Mouse (Mus musculus) thymus, postnatal 0 days (tissue): ENCODE data around the gene Krtap10-10. TPM values are rescaled to one million over a fixed set of nuclear protein-coding genes. Genes with fewer than 3 reads are reported as not detected.
"Not testable (repeated sequence)": the region's sequence is repeated elsewhere in the genome, so short reads cannot be mapped to it uniquely, and the experiment has no call there.

Source experiments
- DNase-seq: peaks from one replicate; pipeline ENCODE4 v3.0.0-alpha.2; 2015; ENCODE audit warnings: low spot score
- polyA plus RNA-seq: library from polyadenylated mRNA; unstranded; fragments of >200 nt; fragmentation: Nextera tagmentation; extraction: Ambion mirVana; gene quantifications from 2 replicates; pipeline ENCODE4 v1.2.1, GENCODE M21; 2015

Krtap10-10 gene
- not detected in 2 replicates for polyA plus RNA-seq

GRCm38 (mm10) chr10:77835647-77836046 is at the start of gene Krtap10-10:
Krtap10-10 (plus strand) TSS chr10:77835947.
- no peak for DNase-seq

GRCm38 (mm10) chr10:77787876-77788275 is 47.9 kb upstream of the Krtap10-10 start, which contains the start of gene Gm7137:
Gm7137 (minus strand) TSS chr10:77788200.
- DNase-seq: not testable (repeated sequence)

DNA sequence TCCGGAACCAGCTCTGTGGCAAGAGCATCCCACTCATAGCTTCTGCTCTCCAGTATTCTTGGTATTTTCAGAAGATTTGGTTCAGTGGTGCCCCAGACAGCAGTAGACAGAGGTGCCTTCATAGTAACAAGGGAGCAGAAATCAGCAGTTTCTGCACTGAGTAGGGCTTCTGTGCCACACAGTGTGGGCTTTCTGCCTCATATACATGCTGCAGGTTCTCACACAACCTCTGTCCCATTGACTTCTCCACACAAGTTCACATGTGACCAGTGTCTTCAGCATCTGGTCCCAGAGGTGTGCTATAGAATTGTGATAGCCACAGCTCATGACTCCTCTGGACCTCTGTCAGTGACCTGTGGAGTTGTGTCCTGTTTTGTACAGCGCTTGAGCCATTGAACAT is 47.1 kb upstream of the Krtap10-10 start:
- no peak for DNase-seq

GRCm38 (mm10) chr10:77794976-77795375 is 40.8 kb upstream of the Krtap10-10 start, which contains the start of gene Gm9639:
Gm9639 (minus strand) TSS chr10:77795076.
- DNase-seq: no peak

DNA sequence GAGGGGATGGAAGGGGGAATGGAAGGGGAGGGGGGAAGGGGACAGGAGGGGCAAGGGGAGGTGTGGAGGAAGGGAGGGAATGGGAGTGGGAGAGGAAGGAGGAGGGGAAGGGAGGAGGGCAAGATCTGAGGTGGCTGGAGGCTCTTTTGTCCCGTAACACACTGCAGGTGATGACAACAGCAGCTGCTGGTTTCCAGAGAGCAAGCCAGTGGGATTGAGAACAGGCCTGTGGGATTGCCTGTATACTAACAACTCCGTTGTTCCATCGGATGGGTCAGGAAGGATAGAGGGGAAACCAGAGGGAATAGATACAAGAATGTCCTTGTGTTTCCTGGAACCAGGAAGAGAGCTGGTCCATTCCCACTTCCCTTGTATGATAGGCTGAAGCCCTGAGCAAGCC is 38.1 kb upstream of the Krtap10-10 start:
- DNase-seq: no peak

GRCm38 (mm10) chr10:77798164-77798920 is 37.4 kb upstream of the Krtap10-10 start:
- DNase-seq: not testable (repeated sequence)

- DNase-seq: no peak
Observed at GRCm38 (mm10) chr10:77798921-77799508, 36.7 kb upstream of the Krtap10-10 start, which contains the start of gene Gm19668. Gm19668 (minus strand) TSS chr10:77799133.

DNA sequence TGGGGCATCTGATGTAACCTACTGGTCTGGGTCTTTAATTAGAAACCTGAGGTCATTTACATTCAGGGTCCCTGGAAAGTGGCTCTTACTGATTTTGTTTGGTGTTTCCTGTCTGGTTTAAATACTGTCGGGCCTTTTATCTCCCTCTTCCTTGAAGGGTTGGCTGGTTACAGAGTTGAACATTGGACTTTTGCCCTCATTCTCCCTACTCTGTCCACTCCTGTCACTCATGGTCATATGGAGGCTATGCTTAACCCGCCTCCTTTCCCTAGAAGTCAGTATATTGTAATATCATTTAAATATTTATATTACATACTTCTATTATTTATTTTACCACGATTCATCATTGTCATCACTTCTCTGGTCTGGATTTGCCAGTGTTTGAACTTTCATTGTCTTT is 31.7 kb upstream of the Krtap10-10 start:
- DNase-seq: no peak

GRCm38 (mm10) chr10:77811743-77812142 is 24.0 kb upstream of the Krtap10-10 start, which contains the start of gene Gm9507:
Gm9507 (minus strand) TSS chr10:77811843.
- DNase-seq: no peak

DNA sequence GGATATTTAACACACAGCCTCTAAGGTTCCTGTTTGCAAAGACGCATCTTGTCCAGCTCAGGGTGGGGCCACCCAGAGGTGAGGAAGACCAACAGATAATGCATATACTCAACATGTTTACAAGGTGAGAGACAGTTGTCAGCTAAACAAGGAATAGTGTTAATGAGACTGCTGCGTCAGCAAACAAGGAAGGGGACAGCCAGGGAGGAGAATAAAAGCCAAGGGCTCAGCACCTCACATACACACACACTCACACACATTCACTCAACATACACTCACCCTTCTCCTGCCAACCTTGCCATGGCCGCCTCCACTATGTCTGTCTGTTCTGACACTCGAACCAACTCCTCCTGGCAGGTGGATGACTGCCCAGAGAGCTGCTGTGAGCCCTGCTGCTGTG is 21.4 kb upstream of the Krtap10-10 start, which contains the start of gene Gm2696:
Gene Gm2696 (plus strand): TSS at position 301 of the 400 bp plus-strand sequence.
- DNase-seq: no peak

GRCm38 (mm10) chr10:77815514-77815913 is 20.2 kb upstream of the Krtap10-10 start:
- DNase-seq: peak; percentile 26

- DNase-seq: no peak
Observed at GRCm38 (mm10) chr10:77818523-77818922, 17.2 kb upstream of the Krtap10-10 start.

DNA sequence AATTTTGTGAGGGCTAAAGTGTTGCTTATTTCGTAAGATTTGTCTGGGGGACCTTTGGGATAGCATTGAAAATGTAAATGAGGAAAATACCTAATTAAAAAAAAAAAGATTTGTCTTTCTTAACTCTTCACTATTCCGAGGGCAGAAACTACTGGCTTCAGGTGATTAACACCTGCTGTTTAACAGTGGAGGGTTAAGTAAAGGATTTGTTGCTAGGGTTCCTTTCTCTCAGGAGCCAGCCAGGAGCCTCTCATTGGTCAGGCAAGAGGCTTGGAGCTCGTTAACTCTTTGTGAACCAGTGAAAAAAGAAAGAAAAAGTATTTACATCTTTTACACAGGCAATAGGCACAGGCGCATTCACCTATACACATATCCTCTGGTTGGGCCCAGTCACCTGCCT is 16.5 kb upstream of the Krtap10-10 start:
- DNase-seq: no peak

DNA sequence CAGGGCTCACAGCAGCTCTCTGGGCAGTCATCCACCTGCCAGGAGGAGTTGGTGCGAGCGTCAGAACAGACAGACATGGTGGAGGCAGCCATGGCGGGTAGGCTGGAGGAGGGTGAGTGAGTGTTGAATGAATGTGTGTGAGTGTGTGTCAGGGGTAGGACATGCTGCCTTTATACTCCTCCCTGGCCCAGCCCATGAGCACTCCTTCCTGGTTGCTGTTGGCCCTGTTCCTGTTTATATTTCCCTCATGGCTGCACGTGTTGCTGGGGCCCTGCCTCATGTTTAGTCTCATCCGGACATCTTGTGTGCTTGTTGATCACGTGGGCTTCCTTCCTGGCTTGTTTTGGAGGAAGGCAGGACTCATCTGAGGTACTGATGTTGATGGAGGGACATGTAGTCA is 8.8 kb upstream of the Krtap10-10 start, which contains the start of gene Krtap10-4:
Gene Krtap10-4 (minus strand): TSS at position 145 of the 400 bp plus-strand sequence.
- DNase-seq: no peak

DNA sequence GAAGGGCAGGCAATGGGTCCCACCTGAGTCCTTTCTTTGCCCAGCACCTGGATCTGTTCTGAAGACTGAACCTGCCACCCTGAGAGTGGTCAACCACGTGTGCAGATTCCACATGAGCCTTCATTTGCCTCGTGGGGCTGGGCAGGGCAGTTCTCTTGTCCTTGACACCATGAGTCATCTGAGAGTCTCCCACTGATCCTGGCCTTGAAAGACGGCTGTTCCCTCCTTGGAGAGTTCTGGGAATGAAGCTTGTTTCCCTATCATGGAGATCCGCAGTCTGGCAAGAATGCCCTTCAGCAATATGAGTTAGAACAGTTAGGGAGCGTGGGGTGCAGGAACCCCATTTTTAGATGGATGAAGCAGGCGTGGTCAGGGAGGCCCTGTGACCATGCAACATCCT is 3.3 kb downstream of the Krtap10-10 start:
- no peak for DNase-seq

DNA sequence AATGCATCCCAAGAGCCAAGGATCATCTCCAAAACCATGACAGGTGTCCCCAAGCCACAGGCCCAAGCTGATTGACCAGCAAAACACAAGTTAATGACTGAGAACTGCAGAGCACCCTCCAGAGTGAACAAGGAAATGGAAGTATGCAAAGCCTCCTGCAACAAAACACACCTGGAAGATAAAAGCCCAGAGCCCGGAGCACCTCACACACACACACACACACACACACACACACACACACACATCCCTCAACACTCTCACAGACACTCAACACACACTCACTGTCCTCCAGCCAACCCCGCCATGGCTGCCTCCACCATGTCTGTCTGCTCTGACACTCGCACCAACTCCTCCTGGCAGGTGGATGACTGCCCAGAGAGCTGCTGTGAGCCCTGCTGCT is 10.8 kb downstream of the Krtap10-10 start, which contains the start of gene Gm36176:
Gene Gm36176 (plus strand): TSS at position 301 of the 400 bp plus-strand sequence.
- DNase-seq: no peak

GRCm38 (mm10) chr10:77846961-77847360 is 11.2 kb downstream of the Krtap10-10 start:
- DNase-seq: no peak

- no peak for DNase-seq
Observed at GRCm38 (mm10) chr10:77847538-77847937, 11.8 kb downstream of the Krtap10-10 start.

GRCm38 (mm10) chr10:77852559-77852958 is 16.8 kb downstream of the Krtap10-10 start, which contains the start of gene Gm10318:
Gm10318 (plus strand) TSS chr10:77852859.
- DNase-seq: no peak

GRCm38 (mm10) chr10:77861675-77862074 is 25.9 kb downstream of the Krtap10-10 start, which contains the start of gene Gm3285:
Gm3285 (plus strand) TSS chr10:77861975.
- DNase-seq: no peak

DNA sequence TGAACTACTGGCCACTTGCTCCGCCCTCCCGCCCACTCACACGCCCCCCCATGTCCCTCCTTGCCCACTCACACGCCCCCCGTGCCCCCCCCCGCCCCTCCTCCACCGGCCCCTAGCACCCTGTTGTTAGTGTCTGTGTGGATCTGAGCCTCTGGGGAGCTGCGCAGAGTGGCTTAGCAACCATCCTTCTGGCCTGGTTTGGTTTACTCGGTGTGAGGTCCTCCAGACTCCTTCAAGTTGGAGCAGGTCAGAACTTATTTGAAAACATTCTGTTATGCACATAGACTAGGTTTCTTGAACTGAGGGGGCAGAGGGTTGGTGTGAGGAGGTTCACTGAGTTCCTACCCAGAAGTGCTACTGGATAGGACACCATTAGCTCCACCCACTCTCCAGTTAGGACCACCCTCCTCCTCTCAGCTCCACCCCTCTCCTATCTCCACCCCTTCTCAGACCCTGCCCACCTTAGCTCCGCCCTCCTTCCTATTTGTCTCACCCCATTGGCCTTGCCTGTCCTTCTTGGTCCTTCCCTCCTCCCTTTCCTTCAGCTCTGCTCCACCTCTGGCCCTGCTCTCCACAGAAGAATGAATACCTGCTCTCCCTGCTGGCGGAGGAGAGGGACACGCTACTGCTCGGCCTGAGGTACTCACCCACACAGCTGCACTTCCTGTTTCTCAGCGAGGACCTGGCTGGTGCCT is 28.5 kb downstream of the Krtap10-10 start:
- peak; percentile 34 for DNase-seq
